Mouse (Mus musculus): Measurements from ENCODE around the gene Agbl4. TPM values are rescaled to one million over a fixed set of nuclear protein-coding genes. Genes with fewer than 3 reads are reported as not detected.

Agbl4 gene
- total and polyA plus RNA-seq, 3 experiments: not detected

GRCm38 (mm10) chr4:110641417-110641816 is 244.0 kb downstream of the Agbl4 start:
- in situ Hi-C loops (cut with MboI; ENCODE audit: low pct_ligation_motif_present, low pct_unique_long_range_greater_than_20kb, low sequenced_read_pairs) (no loop called here), dilution Hi-C loops (cut with MboI; ENCODE audit: extremely low pct_ligation_motif_present, extremely low pct_unique_long_range_greater_than_20kb, low sequenced_read_pairs) (no loop called here)

GRCm38 (mm10) chr4:110662940-110663339 is 265.5 kb downstream of the Agbl4 start:
- Histone ChIP-seq H3K4me3 (replicated peaks in 1 of 3; ENCODE audit: low read depth in 2 of 3, low read length in 2 of 3, poor library complexity in 1 of 3) (no peak overlapping the region), H3K9ac (ENCODE audit: insufficient read depth, low read depth) (no peak overlapping the region), H3K27me3 (replicated peaks) (no peaks in the 10 kb centered on the region), H3K79me2 (replicated peaks; ENCODE audit: control insufficient read depth, extremely low read depth, insufficient read depth, poor library complexity, severe bottlenecking) (no peaks in the 10 kb centered on the region), H3K9me3 (replicated peaks; ENCODE audit: low read length) (no peaks in the 10 kb centered on the region), H3K36me3 (replicated peaks in 1 of 2; ENCODE audit: control insufficient read depth in 1 of 2, insufficient read depth in 1 of 2, low read length in 1 of 2) (no peaks in the 10 kb centered on the region), H3K27ac (ENCODE audit: insufficient read depth, low read depth) (no peak overlapping the region), H3K4me1 (ENCODE audit: control insufficient read depth in 1 of 2, insufficient read depth in 2 of 2) (peaks cover 0 to 33% of the 10 kb centered on the region in 2 experiments; a peak in 2 of 4 replicates), H3K4me2 (ENCODE audit: insufficient read depth, low read depth, poor library complexity, severe bottlenecking) (no peak overlapping the region)
- TF ChIP-seq MAFK (IDR thresholded peaks at IDR 0.05; ENCODE audit: insufficient replicate concordance, low read length) (no peak), CTCF (conservative IDR thresholded peaks at IDR 0.05 in 1 of 2, IDR thresholded peaks at IDR 0.05 in 1 of 2; ENCODE audit: low read depth in 2 of 2, low read length in 2 of 2) (no peak), MAZ (IDR thresholded peaks at IDR 0.05; ENCODE audit: low read depth, low read length) (no peak), ELF1 (IDR thresholded peaks at IDR 0.05; ENCODE audit: low read depth, low read length) (no peak), MAX (IDR thresholded peaks at IDR 0.05; ENCODE audit: low read length) (no peak), E2F4 (IDR thresholded peaks at IDR 0.05; ENCODE audit: insufficient replicate concordance, low read depth, low read length) (no peak), CHD1 (IDR thresholded peaks at IDR 0.05; ENCODE audit: low read depth, low read length) (no peak), ETS1 (conservative IDR thresholded peaks at IDR 0.05; ENCODE audit: low read depth, low read length) (no peak), JUND (conservative IDR thresholded peaks at IDR 0.05; ENCODE audit: low read depth, low read length) (no peak), USF1 (IDR thresholded peaks at IDR 0.05; ENCODE audit: low read depth, low read length) (no peak), NELFE (IDR thresholded peaks at IDR 0.05; ENCODE audit: low read depth, low read length) (no peak), POLR2A (IDR thresholded peaks at IDR 0.05; ENCODE audit: low read depth, low read length) (no peak), ZNF384 (IDR thresholded peaks at IDR 0.05; ENCODE audit: low read depth, low read length) (no peak), PAX5 (IDR thresholded peaks at IDR 0.05; ENCODE audit: low read length) (no peak), JUN (IDR thresholded peaks at IDR 0.05; ENCODE audit: insufficient read depth, low read depth, low read length) (no peak), TCF12 (IDR thresholded peaks at IDR 0.05; ENCODE audit: low read depth, low read length) (no peak)
- in situ Hi-C loops (cut with MboI; ENCODE audit: low pct_ligation_motif_present, low pct_unique_long_range_greater_than_20kb, low sequenced_read_pairs): no loop called here
- DNase-seq (ENCODE audit: extremely low read depth): no peak
- dilution Hi-C loops (cut with MboI; ENCODE audit: extremely low pct_ligation_motif_present, extremely low pct_unique_long_range_greater_than_20kb, low sequenced_read_pairs): no loop called here

More at GRCm38 (mm10) chr4:110641417-110641816, 244.0 kb downstream of the Agbl4 start:
- Histone ChIP-seq H3K79me2 (replicated peaks; ENCODE audit: control insufficient read depth, extremely low read depth, insufficient read depth, poor library complexity, severe bottlenecking) (no peaks in the 10 kb centered on the region), H3K4me1 (ENCODE audit: control insufficient read depth in 1 of 2, insufficient read depth in 2 of 2) (no peaks in the 10 kb centered on the region), H3K36me3 (replicated peaks in 1 of 2; ENCODE audit: control insufficient read depth in 1 of 2, insufficient read depth in 1 of 2, low read length in 1 of 2) (no peaks in the 10 kb centered on the region), H3K9me3 (replicated peaks; ENCODE audit: low read length) (no peaks in the 10 kb centered on the region), H3K4me2 (ENCODE audit: insufficient read depth, low read depth, poor library complexity, severe bottlenecking) (no peak overlapping the region), H3K4me3 (replicated peaks in 1 of 3; ENCODE audit: low read depth in 2 of 3, low read length in 2 of 3, poor library complexity in 1 of 3) (no peak overlapping the region), H3K9ac (ENCODE audit: insufficient read depth, low read depth) (no peak overlapping the region), H3K27me3 (replicated peaks) (no peaks in the 10 kb centered on the region), H3K27ac (ENCODE audit: insufficient read depth, low read depth) (no peak overlapping the region)
- DNase-seq (ENCODE audit: extremely low read depth): no peak
- TF ChIP-seq JUN (IDR thresholded peaks at IDR 0.05; ENCODE audit: insufficient read depth, low read depth, low read length): no peak
- TF ChIP-seq USF2 (conservative IDR thresholded peaks at IDR 0.05; ENCODE audit: low read depth, low read length): no peak
- TF ChIP-seq SIN3A (IDR thresholded peaks at IDR 0.05; ENCODE audit: low read length): no peak
- no peak for TF ChIP-seq SMC3 (IDR thresholded peaks at IDR 0.05; ENCODE audit: low read depth, low read length)
- no peak for TF ChIP-seq GABPA (IDR thresholded peaks at IDR 0.05; ENCODE audit: insufficient replicate concordance, low read depth, low read length)
- no peak for TF ChIP-seq NRF1 (IDR thresholded peaks at IDR 0.05; ENCODE audit: low read depth, low read length)
- no peak for TF ChIP-seq PAX5 (IDR thresholded peaks at IDR 0.05; ENCODE audit: low read length)
- TF ChIP-seq MAZ (IDR thresholded peaks at IDR 0.05; ENCODE audit: low read depth, low read length): no peak
- no peak for TF ChIP-seq MXI1 (IDR thresholded peaks at IDR 0.05; ENCODE audit: low read depth, low read length)
- TF ChIP-seq MAX (IDR thresholded peaks at IDR 0.05; ENCODE audit: low read length): no peak
- no peak for TF ChIP-seq CTCF (conservative IDR thresholded peaks at IDR 0.05 in 1 of 2, IDR thresholded peaks at IDR 0.05 in 1 of 2; ENCODE audit: low read depth in 2 of 2, low read length in 2 of 2)
